Mouse (Mus musculus): ENCODE results near the gene Itga5.

The Itga5 gene

DNA sequence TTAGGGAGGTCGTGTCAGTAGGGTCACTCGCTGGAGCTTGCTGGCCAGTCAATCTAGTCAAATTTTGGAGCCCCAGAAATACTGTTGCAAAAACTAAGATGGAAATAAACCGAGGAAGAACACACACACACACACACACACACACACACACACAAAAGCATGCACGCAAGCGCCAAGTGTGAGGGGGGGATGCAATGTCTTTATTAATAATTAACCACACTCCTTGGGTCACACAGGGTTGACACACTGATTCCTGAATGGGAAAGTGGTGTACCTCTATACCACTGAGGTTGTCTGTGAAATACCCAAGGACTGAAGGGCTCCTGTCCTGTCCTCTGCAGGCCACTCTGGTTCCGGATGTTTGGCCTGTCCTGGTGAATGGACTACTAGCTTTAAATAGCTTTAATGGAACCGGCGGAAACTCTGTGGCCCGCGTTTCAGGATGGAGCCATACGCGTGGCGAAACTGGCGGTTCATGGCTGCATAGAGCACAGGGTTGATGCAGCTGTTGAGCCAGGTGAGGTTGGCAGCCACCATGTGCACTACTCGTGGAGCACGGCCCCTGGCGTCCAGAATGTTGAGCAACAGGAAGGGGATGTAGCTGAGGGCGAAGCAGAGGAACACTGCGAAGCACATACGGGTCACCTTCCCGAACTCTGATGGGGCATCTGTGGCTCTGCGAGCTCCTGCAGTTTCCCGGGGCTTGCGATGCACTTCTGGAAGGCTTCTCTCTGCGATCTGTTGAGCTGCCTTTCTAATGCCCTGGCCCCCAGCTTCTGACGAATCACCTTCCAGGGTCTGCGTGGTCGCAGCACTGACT is 58.3 kb downstream of the Itga5 start:
- DNase-seq: peak; percentile 50

DNA sequence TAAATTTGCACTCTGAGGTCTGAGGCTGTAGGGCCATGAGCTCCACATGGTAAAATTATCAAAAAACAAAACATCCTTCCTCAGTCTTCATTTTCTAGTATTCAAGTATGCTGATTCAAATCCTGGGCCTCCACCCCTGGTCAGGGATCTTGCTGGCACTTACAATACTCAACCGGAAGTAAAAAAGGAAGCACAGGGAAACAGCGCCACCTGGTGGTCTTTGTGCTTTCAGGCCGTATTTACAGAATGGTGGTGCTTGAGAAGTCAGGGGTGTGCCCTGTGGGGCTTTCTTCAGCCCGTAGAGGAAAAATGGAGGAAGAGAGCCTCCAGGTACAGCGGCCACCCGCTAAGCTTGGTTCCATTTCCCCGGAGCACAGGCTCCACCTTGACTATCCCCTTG is 59.4 kb downstream of the Itga5 start:
- DNase-seq: peak; percentile 97

DNA sequence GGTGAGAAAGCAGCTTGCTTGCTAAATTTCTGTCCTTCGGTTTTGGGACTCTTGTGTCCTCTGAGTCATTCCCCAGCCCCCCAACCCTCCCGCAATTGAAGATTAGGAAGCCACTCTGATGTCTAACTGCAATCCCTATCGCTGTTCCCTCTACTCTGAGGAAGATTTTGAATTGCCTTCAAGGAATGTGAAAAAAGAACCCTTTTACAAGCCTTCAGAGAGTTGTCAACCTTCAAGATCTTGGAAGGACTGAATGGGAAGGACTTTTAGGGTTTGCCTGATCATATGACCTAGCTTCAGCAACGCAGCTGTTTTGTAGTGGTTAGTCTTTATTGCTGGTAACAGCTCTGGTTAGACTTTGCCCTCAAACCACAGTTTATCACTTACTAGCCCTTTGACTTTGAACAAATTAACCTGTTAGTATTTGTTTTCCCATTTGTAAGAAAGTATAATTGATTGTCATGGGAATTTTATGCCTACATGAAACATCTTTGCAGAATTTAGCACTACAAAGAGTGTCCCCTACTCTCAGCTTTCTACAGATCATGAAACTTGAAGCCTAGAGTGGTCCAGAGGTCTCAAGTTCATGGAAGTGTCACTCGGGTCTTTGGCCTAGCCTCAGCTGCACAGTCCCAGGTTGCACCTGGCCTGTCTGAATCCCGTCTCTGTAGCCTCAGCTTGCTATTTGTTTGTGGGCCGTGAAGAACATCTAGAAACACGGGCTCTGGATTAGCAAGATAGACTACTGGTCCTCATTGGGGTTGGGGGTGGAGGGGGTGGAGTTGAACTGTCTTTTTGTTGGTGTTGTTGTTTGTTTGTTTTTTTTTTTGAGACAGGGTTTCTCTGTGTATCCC is 60.5 kb downstream of the Itga5 start:
- DNase-seq: peak; percentile 90

DNA sequence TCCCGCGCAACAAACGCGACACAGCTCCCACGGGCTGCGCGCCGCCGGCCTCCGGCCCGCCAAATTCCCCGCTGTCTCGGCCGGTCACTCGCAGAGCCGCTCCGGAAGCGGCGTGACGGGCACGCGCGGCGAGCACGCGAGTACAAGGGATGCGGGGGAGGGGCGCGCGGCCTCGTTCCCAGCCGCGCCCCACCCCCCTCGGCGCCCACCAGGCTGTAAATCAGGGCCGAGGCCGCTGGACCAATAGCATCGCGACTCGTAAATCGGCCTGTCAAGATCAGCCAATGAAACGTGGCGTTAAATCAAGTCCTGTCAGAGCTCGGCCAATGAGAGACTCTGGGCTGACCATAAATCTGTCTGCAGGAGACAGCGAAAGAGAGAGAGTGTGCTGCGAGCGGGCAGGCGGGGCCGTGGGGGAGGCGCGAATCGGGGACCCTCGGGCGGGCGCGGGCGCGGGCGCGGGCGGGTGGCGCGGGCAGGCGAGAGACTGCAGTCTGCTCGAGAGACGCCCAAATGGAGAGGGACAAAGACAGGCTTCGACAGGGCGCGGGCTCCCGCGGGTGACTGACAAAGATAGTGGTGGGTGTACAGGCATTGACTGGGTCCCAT is 61.4 kb downstream of the Itga5 start:
- DNase-seq: peak; percentile 99

DNA sequence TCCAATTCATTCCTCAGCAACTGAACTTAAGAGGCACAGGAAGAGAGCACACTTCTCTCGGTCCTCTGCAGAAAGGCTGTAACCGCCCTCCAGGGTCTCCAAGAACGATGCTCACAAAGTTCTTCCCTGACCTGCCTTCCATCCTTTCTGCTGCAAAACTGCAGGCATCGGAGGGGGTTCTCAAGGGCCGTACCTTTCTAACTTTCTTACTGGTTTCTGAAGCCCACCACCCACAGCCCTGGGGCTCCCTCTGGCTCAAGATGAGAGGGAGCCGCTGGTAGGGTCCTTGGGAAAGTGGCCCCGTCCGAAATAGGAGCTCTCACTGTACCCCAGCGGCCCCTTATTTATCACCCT is 62.0 kb downstream of the Itga5 start:
- peak; percentile 45 for DNase-seq

DNA sequence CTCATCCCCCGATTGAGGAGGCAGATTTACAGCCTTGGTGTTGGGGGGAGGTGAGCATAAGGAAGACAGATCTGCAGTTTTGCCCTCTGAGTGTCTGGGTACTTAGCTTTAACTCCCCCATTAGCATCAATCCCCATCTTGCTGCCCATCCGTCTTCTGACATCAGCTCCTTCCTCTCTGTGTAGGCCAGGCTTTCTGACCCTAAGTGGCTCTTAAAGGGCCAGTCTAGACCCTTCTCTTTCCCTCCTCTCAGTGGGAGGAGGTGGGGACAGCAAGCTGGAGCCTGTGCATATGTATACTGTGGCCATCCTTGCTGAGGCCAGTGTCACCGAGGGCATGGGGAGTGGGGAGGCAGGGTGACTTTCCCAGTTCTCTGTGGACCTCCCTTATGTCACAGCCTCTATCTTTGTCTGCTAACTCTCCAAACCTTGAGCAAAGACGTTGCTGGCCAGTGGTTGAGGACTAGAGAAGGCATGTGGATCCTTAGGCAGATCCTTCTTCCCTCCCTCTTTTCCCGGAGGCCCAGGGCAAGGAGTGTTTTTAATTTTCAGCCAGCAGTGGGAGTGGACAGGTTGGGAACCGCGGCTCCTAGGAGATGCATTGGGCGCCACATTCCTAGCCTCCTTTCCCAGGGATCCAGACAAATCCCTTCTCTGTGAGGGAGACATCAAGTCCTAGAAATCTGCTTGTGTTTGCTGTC is 62.5 kb downstream of the Itga5 start:
- peak; percentile 57 for DNase-seq

DNA sequence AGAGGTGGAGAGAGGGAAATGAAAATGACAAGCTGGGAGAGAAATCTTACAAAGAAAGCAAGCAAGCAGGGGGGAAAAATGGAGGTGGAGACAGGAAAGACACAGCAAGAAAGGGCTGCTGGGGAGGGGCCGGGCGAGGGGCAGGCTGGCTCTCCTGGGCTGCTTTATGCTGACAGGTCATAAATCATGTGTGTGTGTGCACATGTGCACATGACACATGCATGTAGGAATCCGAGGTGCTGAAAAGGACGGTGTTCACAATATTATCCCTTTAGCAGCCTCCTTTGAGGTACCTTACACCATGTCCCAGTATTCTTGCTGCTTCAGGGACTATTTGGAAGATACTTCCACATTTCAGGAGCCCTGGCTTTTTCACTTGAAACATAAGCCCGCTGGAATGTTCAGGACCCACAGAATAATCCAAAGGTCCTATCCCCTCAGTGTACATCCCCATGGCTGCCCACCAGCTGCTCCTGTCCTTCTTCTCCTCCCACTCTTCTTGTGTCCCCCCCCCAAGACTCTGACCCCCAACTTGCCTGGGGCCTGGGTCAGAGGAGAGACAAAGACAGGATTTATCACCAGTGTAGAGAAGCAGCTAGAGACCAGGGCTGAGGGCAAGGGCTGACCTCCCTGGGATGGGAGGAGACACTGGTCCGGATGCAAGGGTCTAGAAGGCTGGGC is 64.1 kb downstream of the Itga5 start:
- no peak for DNase-seq

DNA sequence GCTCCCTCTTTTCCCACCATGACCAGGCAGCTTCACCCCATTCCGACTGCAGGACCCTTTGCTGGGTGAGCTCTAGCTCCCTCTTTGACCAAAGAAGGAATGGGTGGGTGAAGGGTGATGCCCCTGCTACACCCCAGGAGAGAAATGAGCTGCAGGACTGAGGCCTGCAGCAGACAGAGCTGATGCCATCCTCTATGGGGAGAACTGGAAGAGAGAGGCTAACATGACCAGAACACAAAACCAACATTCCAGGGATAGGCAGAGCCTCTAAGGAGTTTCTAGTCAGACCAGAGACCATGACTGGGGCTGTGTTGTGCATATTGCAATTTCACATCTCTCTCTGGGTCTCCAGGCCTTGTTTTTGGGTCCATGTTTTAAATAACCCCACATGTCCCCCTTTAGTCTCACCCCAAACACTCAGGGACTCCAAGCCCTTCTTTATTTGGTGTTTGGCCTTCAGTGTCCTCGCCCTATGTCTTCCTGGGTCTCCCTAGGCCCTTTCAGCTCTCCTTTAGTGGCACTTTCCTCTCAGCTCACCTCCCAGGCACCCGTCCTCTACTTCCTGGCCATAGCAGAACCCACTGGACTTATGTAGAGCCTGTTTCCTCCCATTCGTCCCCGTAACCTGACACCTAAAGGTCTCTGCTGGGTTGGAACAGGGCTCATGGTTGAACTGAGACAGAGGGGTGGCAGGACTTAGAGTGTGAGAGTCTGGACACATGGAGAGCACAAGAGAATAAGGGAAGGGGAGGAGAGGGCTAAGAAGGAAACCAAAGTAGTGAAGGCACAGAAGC is 64.8 kb downstream of the Itga5 start:
- DNase-seq: no peak

DNA sequence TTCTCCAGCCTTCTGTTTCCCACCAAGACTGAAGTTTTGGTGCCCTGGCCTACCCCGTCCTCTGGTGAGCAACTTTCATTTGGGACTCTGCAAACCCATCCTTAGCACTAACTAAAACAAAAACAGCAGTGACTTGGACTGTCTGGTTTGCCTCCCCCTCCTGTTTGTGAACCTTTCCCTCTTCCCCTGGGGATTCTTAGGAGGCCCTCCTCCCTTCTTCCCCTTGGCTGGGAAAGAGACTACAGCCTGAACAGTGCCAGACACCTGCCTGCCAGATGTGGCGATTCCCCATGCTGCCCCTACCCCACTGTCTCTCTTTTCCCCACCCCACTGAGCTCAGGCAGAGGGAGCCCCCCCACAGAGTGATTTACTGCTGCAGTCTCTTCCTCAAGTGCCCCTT is 65.5 kb downstream of the Itga5 start:
- no peak for DNase-seq

DNA sequence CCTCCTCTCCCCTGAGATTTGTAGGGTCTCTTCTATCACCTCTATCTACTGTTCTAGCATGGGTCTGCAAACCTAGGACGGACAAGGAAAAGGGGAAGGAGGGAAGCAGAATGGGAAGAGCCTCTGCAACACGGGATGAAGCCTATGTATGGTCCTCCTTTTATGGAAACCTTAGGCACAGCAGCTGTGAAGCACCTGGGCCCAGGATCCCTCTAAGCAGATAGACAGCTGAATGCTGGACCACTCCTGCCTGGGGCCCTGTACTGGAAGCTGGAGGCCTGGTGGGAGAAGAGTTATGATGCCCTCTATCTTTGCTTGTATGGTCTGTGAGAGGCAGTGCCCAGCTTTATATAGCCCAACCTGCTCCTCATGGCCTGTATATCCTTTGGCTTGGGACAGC is 66.0 kb downstream of the Itga5 start:
- DNase-seq: no peak

DNA sequence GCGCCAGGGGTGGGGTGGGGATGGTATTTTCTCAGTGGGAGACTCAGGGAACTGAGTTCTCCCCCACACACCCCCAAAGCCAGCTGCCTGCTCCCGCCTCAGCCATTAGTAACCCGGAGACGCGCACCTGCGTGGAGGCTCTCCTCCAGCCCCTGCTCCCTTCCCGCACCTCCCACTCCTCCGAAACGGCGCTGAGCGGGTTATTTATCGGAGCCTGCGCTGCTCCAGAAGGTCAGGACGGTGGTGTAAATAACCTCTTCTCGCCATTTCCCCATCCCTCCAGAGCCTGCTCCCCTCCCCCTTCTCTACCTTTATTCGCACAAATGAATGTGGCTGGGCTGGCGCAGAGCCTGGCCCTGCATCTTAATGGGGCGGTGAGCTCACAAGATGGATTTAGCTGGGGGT is 66.5 kb downstream of the Itga5 start:
- no peak for DNase-seq

DNA sequence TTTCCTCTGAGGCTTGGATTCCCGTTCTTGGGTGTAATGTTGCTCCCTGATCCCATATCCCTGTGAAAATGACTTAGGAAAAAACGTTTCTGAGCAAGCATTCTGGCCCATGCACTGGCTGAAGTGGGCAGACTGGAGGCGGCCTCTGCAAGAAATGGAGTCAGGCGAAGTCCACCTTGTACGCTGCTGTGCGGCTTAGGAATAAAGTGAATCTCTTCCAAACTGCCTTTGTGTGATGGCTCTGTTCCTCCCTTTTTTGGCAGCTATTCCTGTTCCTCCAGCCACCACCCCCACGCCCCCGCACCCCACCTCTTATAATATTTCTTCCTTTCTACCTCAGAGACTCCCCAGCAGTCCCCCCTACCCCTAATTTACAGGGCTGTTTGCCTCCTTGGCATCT is 66.9 kb downstream of the Itga5 start:
- no peak for DNase-seq

DNA sequence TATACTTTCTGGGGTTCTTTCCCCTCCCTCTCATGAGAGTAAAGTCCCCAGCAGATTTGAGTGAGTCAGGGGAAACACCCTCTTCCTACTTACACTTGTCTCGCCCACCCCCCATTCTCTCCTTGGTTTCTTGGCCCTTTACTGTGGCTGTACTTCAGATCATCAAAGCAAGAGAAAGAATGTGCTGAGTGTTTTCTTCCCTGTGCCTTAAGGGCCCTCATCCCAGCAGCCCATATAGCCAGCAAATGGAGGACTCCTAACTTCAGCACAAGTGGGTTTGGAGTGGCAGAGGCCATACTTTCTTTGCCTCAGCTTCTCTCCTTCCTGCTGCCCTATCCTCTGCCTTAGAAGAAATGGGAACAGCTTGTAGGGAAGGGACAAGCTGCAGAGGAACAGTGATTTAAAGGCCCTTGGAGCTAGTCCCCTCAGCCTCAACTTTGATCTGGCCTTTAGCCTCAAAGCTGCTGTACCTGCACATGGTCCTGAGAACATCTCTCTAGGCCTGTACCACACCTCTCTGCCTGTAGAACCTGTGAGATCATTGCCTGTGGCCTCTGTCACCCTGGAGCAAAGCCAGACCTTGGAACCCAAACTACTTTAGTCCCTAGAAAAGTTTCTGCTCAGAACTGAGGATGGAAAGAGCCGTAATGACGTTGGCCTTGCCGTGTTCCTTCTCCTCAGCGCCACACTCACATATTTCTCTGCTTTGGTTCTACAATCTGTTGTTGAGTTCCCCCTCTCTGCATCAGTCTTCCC is 67.5 kb downstream of the Itga5 start:
- no peak for DNase-seq

DNA sequence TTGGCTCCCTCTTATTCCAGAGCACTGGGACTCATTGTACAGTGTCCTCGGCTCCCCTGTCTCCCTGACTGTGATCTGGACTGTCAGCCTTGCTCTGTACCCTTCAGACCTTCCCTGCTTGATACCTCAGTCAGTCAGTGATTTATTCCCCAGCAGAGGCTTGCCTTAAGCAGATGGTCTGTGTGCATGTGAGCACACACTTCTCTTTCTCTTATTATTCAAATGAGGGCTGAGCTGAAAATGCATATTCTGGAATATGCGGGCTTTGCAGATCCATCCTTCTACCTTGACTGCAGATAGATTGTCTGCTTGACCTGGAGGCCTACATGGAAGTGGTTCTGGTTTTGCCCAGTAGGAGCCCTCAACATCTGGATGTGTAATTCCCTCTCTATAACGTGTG is 68.5 kb downstream of the Itga5 start:
- DNase-seq: no peak

DNA sequence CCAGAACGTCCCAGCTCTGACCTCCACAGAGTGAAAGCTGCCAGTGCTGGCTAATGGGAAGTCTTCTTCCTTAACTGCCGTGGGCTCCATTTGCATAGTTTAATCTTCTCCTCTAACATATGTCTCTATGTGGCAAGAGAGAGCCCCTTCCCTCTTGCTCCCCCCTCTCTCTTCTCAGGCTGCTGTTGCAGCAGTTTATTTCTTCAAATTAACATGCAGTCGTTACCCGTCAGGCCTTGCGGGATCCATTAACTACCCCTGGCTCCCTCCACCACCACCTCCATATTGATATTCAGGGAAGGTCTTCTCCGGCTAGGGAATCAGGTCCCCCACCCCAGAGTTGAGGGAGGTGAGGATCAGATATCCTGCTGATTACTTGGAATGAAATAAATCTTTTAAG is 69.2 kb downstream of the Itga5 start:
- DNase-seq: no peak

DNA sequence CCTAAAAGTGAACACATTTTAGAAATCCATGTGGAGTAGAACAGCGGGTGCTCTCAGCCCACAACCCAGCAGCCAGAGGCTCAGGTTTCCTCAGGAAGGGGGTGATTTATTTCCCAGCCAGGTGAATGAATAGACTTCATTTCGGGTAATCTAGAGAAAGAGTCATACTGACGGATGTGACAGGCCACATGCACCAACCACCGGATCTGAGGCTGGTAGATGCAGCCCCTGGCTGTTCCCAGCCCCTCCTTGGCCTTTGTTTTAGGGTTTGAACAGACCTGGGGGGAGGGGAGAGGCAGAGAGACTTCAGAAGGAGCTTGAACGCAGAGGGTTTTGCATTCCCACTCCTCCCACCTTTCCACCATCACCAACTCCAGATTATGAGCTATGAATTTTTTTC is 70.7 kb downstream of the Itga5 start:
- DNase-seq: no peak

DNA sequence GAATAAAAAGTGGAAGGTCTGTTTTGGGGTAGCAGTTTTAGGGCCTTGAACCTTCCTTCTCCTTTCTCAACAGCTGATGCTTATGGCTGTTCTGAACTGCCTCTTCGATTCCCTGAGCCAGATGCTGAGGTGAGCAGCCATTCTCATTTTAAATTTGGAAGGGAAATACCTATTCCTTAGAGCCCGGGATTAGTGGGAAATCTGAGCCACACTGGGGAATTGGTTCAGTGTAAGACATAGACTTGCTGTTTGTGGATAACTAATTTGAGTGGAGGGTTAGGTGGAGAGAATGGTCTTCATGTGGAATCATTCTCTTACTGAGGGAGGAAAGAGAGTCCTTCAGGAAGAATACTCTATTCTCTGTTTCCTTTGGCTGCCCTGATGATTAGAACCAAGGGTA is 71.9 kb downstream of the Itga5 start:
- DNase-seq: no peak
